Mouse (Mus musculus) cortical plate, adult 2 months (tissue): ENCODE results near the gene Cables2. TPM values are rescaled to one million over a fixed set of nuclear protein-coding genes. Genes with fewer than 3 reads are reported as not detected.

Experiments used
- H3K27ac ChIP-seq: fragments of 200-500 bp; 2 replicates; pipeline ENCODE4 v1.5.1; 2012; ENCODE audit warnings: low read length, control low read depth, inconsistent platforms; ENCODE audit not compliant: insufficient read depth
- H3K4me1 ChIP-seq: fragments of 200-500 bp; 2 replicates; pipeline ENCODE4 v1.6.1; 2011; ENCODE audit warnings: low read length; ENCODE audit not compliant: control insufficient read depth, insufficient read depth
- H3K4me3 ChIP-seq: fragments of 200-500 bp; 2 replicates; pipeline ENCODE4 v1.5.1; 2011; ENCODE audit warnings: mild to moderate bottlenecking, low read length, control low read depth; ENCODE audit not compliant: insufficient read depth
- CTCF ChIP-seq: fragments of 200-500 bp; IDR thresholded peaks from 2 replicates; pipeline ENCODE4 v1.5.1; 2011; ENCODE audit warnings: mild to moderate bottlenecking, control low read depth, low read length; ENCODE audit not compliant: insufficient read depth; ENCODE audit errors: extremely low read depth
- POLR2A ChIP-seq: fragments of 200-500 bp; IDR thresholded peaks from 2 replicates; pipeline ENCODE4 v1.6.1; 2011; ENCODE audit warnings: mild to moderate bottlenecking, low read length, control low read depth; ENCODE audit not compliant: insufficient read depth; ENCODE audit errors: extremely low read depth
- polyA plus RNA-seq: library from polyadenylated mRNA; depleted of rRNA; stranded (reverse); fragments of >200 nt; gene quantifications from 2 replicates; pipeline ENCODE4 v1.2.3, GENCODE M21; 2012

The Cables2 gene
- polyA plus RNA-seq, 1 experiment: 35.7 TPM

GRCm38 (mm10) chr2:180238591-180238990 is 34.7 kb downstream of the Cables2 start:
- Histone ChIP-seq H3K4me1 (no peaks in the 10 kb centered on the region), H3K4me3 (no peak overlapping the region), H3K27ac (no peak overlapping the region)
- TF ChIP-seq CTCF (no peak), POLR2A (no peak)

- no peaks in the 10 kb centered on the region for H3K4me1 ChIP-seq
These were observed 35.5 kb downstream of the Cables2 start for GRCm38 (mm10) chr2:180237601-180238345.

DNA sequence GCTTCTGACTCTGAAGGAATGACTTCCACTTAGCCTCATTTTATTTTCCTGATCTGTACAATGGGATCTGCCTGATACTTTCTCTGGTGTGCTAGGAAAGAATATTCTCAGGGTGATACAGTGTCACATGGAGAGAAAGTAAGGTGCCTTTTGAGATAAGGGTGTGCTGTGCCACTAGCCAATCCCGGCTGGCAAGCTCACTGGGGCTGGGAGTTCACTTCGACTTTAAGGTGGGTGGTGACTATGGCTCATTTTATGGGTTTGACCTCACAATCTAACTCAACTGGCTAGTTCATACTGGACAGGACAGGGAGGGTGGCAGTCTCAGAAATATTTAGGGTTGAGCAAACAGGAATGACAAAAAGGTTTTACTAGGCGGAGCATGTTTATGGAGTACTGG is 36.4 kb downstream of the Cables2 start:
- TF ChIP-seq POLR2A: no peak
- Histone ChIP-seq H3K27ac (no peak overlapping the region), H3K4me3 (no peak overlapping the region), H3K4me1 (no peaks in the 10 kb centered on the region)

More at GRCm38 (mm10) chr2:180237601-180238345, 35.5 kb downstream of the Cables2 start:
- TF ChIP-seq POLR2A (no peak), CTCF (no peak)
- Histone ChIP-seq H3K4me3 (no peak overlapping the region), H3K27ac (no peak overlapping the region)

DNA sequence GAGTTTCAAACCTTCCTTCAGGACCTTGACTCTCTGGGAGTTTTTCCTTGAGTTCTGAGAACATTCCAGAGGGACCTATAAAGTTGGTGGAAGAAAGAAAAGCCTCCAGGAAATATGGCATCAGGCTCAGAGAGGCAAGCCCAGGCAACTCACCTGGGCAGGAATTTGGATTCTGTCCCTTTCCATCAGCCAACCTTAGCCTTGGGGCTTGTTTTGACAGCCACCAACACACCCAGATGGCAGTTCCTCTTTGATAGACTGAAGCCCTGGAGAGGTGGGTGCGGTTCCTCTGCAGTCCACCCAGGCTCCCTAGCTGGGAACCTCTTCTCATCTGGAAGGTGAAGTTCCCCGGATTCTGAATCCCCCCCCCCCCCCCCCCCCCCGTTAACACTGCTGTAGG is 36.8 kb downstream of the Cables2 start:
- Histone ChIP-seq H3K4me1 (no peaks in the 10 kb centered on the region), H3K4me3 (no peak overlapping the region), H3K27ac (no peak overlapping the region)
- TF ChIP-seq CTCF (no peak), POLR2A (no peak)

- TF ChIP-seq CTCF (no peak), POLR2A (no peak)
- Histone ChIP-seq H3K27ac (no peak overlapping the region), H3K4me3 (no peak overlapping the region), H3K4me1 (no peaks in the 10 kb centered on the region)
These were observed 37.5 kb downstream of the Cables2 start for GRCm38 (mm10) chr2:180235788-180236187.

- no peaks in the 10 kb centered on the region for H3K4me1 ChIP-seq
- no peak for TF ChIP-seq CTCF
- no peak for TF ChIP-seq POLR2A
- no peak overlapping the region for H3K4me3 ChIP-seq
- H3K27ac ChIP-seq: no peak overlapping the region
These were observed 38.3 kb downstream of the Cables2 start for GRCm38 (mm10) chr2:180234980-180235379.

- Histone ChIP-seq H3K27ac (no peak overlapping the region), H3K4me3 (no peak overlapping the region), H3K4me1 (no peaks in the 10 kb centered on the region)
- no peak for TF ChIP-seq CTCF
- TF ChIP-seq POLR2A: no peak
These were observed 38.9 kb downstream of the Cables2 start for GRCm38 (mm10) chr2:180234353-180234752.

DNA sequence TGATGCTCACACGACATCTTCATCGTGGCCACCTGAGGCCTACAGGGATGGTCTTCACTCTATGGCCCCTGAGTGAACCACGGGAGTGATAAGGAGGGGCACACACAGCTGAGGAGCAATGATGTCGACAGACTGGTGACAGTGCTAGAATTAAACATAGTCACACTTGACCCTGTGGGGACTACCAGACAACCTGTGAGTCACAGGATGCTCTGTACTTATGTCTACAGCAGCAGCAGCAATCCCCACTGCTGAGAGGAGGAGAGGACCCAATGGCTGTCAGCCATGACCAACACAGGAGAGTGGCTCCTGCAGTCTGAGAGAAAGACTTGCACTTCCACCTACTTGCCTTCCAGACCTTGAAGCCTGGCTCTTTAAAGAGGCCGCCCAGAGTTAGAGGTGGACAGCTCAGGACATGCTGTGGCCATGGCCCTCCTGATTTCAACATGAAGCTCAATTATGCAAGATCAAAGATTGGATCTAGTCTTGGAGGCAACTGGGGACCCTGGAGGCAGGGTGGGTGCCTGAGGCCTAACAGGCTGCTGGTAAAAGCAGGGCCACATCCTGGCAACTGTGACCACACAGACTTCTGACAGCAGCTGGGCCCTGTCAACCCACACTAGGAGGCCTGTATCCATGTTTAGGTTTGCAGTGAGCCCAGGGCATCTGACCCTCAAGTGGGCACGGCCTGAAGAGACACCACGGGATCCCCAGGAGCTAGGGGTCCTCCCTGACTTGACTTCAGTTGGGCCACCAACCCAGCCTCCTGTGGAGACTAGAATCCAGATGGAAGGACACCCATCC is 40.0 kb downstream of the Cables2 start:
- Histone ChIP-seq H3K27ac (no peak overlapping the region), H3K4me1 (no peaks in the 10 kb centered on the region), H3K4me3 (no peak overlapping the region)
- TF ChIP-seq POLR2A (no peak), CTCF (no peak)

DNA sequence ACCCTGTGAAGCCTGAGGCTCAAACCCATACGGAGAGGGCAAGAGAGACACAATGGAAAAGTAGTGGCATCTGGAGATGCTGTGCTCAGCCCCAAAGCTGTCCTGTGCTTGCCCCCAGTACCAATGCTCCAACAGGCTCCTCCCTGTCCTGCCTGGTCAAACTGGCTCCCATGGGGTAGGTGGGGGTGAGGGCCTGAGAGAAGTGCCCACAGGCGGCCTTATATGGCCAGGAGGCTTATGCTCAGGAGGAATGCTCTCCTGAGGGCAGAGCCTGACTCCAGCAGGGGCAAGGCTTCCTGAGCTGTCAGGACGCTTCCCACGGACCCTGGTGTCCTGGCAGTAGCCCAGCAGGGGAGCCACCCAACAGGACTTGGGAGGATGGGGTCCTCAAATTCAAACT is 42.8 kb downstream of the Cables2 start:
- TF ChIP-seq POLR2A: no peak
- no peak for TF ChIP-seq CTCF
- H3K27ac ChIP-seq: no peak overlapping the region
- no peak overlapping the region for H3K4me3 ChIP-seq
- H3K4me1 ChIP-seq: no peaks in the 10 kb centered on the region

GRCm38 (mm10) chr2:180229129-180229528 is 44.2 kb downstream of the Cables2 start:
- H3K27ac ChIP-seq: no peak overlapping the region
- no peak overlapping the region for H3K4me3 ChIP-seq
- H3K4me1 ChIP-seq: no peaks in the 10 kb centered on the region
- TF ChIP-seq POLR2A (no peak), CTCF (no peak)
